Mouse (Mus musculus): ENCODE data around the gene Chrng.

- no peak for TF ChIP-seq JUND (conservative IDR thresholded peaks at IDR 0.05; ENCODE audit: low read depth, low read length)
- TF ChIP-seq CTCF (conservative IDR thresholded peaks at IDR 0.05 in 1 of 2, IDR thresholded peaks at IDR 0.05 in 1 of 2; ENCODE audit: low read depth in 2 of 2, low read length in 2 of 2) = no peak
- no peak for TF ChIP-seq MAX (IDR thresholded peaks at IDR 0.05; ENCODE audit: low read length)
- no peak for TF ChIP-seq RAD21 (IDR thresholded peaks at IDR 0.05; ENCODE audit: low read depth, low read length)
- no peak for TF ChIP-seq EP300 (IDR thresholded peaks at IDR 0.05; ENCODE audit: low read length)
- TF ChIP-seq POLR2A (IDR thresholded peaks at IDR 0.05; ENCODE audit: low read depth, low read length) = no peak
Observed at GRCm38 (mm10) chr1:87200811-87201210, 3.6 kb upstream of the Chrng start.
